Mouse (Mus musculus) forebrain, embryonic 16.5 days (tissue): ENCODE results near the gene Zswim4. TPM values are rescaled to one million over a fixed set of nuclear protein-coding genes. Genes with fewer than 3 reads are reported as not detected.

Experiments
- microRNA counts: library from miRNA; unstranded; fragments of <30 nt; microRNA quantifications from one replicate; lab custom pipeline; 2016
- microRNA-seq: library from miRNA; unstranded; fragments of <30 nt; microRNA quantifications from one replicate; pipeline ENCODE4, GENCODE M21; 2017
- polyA plus RNA-seq: library from polyadenylated mRNA; unstranded; fragments of >200 nt; fragmentation: Nextera tagmentation; extraction: Ambion mirVana; gene quantifications from 2 replicates; pipeline ENCODE4 v1.2.1, GENCODE M21; 2015

The Zswim4 gene
- polyA plus RNA-seq, 1 experiment from 2014 or later: 40.1 TPM

MicroRNAs encoded within 50 kb of the gene (microRNA counts, 519-probe panel; counts per million panel counts)
- microRNA mmu-miR-181c (lab: Ali Mortazavi, UCI) (2,930 counts per million, percentile 76 among the panel's probes with 10 or more counts), microRNA mmu-miR-23a (lab: Ali Mortazavi, UCI) (3,213 counts per million, percentile 81 among the panel's probes with 10 or more counts), microRNA mmu-miR-27a (lab: Ali Mortazavi, UCI) (3,228 counts per million, percentile 82 among the panel's probes with 10 or more counts)

Small RNA genes within 50 kb of the gene (microRNA-seq; reads per million reads assigned to microRNA genes)
- gene Mir181c (15,736 reads per million, percentile 97 among the genes with 10 or more reads in this experiment), gene Mir181d (7,513 reads per million, percentile 94 among the genes with 10 or more reads in this experiment), gene Mir23a (6,953 reads per million, percentile 93 among the genes with 10 or more reads in this experiment), gene Mir24-2 (not detected), gene Mir27a (57.8 reads per million, percentile 47 among the genes with 10 or more reads in this experiment), gene Mir3074-2 (not detected)

Other genes with a start within 250 kb of the Zswim4 start
- gene Samd1, start 239.4 kb downstream of the Zswim4 start, polyA plus RNA-seq: 8.1 and 9.7 TPM in 2 replicates
- gene 1700067K01Rik, start 235.6 kb downstream of the Zswim4 start, polyA plus RNA-seq: 1.1 and 1.3 TPM in 2 replicates
- not detected in 2 replicates for gene 2210011C24Rik, start 224.9 kb downstream of the Zswim4 start, polyA plus RNA-seq
- gene Palm3, start 215.6 kb downstream of the Zswim4 start, polyA plus RNA-seq: 2.0 and 3.0 TPM in 2 replicates
- 0.65 and 0.79 TPM in 2 replicates for gene Il27ra, start 194.5 kb downstream of the Zswim4 start, polyA plus RNA-seq
- not detected in 2 replicates for gene Rln3, start 192.1 kb downstream of the Zswim4 start, polyA plus RNA-seq
- gene Gm10643, start 171.9 kb downstream of the Zswim4 start, polyA plus RNA-seq: 1.0 and 1.1 TPM in 2 replicates
- gene Rfx1, start 170.2 kb downstream of the Zswim4 start, polyA plus RNA-seq: 8.7 and 11.3 TPM in 2 replicates
- 16.0 and 20.6 TPM in 2 replicates for gene Dcaf15, start 132.3 kb downstream of the Zswim4 start, polyA plus RNA-seq
- 0.31 and 0.38 TPM in 2 replicates for gene Podnl1, start 111.1 kb downstream of the Zswim4 start, polyA plus RNA-seq
- 35.4 and 43.8 TPM in 2 replicates for gene Cc2d1a, start 89.1 kb downstream of the Zswim4 start, polyA plus RNA-seq
- gene 4930432K21Rik, start 89.0 kb downstream of the Zswim4 start, polyA plus RNA-seq: 2.6 and 3.5 TPM in 2 replicates
- gene Nanos3, start 51.8 kb downstream of the Zswim4 start, polyA plus RNA-seq: 3.2 and 4.7 TPM in 2 replicates
- gene D8Ertd738e, start 12.7 kb upstream of the Zswim4 start, polyA plus RNA-seq: 214 and 231 TPM in 2 replicates
- 46.5 and 57.1 TPM in 2 replicates for gene Mri1, start 20.3 kb upstream of the Zswim4 start, polyA plus RNA-seq
- gene Ccdc130, start 33.3 kb upstream of the Zswim4 start, polyA plus RNA-seq: 26.8 and 31.0 TPM in 2 replicates
- gene Cacna1a, start 151.4 kb upstream of the Zswim4 start, polyA plus RNA-seq: 7.4 and 20.3 TPM in 2 replicates